Mouse (Mus musculus): ENCODE measurements around the gene Bmi1.

Bmi1 gene

DNA sequence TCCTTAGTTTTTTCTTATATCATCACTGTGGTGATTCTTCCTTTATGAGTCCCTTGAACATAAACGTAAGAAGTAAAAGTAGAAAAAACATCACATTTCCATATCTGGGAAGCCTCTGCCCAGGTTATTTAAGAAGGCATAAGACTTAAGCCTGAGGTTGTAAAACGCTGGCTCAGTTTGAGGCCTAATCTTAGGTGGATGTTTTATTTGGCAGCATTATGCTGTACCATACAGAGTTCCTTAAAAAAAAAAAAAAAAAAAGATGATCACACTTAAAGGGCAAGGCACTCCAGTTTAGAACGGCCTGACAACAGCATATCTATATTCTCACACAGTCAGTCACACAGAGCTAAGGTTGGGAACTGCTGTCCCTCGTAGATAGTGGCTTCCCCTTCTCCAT, 49.1 kb downstream of the Bmi1 start:
- DNase-seq (ENCODE audit: low read depth): no peak

DNA sequence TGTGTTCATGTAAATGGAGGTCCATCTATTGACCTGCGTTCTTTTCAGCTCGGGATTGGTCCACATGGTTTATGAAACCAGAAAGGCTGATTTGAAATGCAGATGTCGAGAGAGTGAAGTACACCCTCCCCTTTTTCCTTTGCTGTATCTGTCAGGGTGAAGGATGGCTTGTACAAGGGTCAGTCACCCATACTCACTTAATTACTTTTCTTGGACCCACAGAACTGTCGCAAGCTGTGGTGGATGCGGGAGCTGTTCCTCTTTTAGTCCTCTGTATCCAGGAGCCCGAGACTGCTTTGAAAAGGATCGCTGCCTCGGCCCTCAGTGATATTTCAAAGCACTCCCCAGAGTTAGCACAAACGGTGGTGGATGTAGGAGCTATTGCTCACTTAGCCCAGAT, 54.9 kb downstream of the Bmi1 start:
- no peak for DNase-seq (ENCODE audit: low read depth)

DNA sequence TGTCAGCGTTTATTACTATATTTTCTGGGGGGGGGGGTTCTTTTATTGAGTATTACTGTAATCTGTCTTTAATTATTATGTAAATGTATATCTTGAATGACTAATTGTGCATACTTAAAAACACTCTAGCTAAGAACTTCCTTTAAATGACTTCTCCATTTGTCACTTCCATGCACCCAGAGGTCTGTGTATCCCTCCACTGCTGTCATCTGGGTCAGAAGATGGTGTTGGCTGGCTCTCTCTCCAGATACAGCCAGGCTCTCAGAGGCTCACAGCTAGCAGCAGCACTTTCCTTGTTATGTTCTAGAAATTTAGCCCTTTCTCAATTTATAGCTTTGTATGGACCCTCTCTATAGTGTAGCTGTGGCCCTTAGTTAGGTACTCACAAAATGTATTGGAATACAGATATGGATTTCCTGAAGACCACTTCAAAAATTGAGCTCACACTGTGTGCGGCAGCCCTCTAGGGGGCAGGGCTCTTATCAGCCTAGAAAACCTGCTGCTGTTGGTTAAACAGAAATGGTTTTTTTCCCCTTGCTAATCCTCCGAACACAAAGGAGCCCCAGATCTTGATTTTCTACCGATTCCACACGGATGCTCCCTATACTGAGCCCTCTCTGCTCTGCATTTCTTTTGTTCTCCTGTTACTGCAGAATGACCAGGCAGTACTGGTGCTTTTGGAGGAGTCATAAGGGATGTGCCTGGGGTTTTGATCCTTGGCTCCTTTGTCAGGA, 57.7 kb downstream of the Bmi1 start:
- DNase-seq (ENCODE audit: low read depth): no peak

All from fibroblast of lung, adult 2 months (primary cell).